Comparison of ENCODE assay signal across 9 mouse cellular contexts in genomic region chr7:59080109-59080508, GRCm38 (mm10).
A peak's percentile ranks its signal among the peaks of the same experiment; 100 is the strongest.
DNase-seq lines count a peak whose midpoint lies in the region; ATAC-seq and TF ChIP-seq lines count a peak whose summit lies in the region.
"Had no signal": no experiment of that assay in that cellular context is flagged by ENCODE, and none has a peak within 500 bp of the region (broad histone marks: within the 10 kb centered on the region; RNA-seq: fewer than 3 reads in every experiment).

No protein-coding gene starts in this region.

- WGBS in liver, postnatal 0 days (ENCODE audit: insufficient replicate concordance): 56% methylated on average over 7 of the region's 7 CpGs
- WGBS in liver, embryonic 11.5 days: 63% methylated on average over 7 of the region's 7 CpGs
- WGBS in forebrain, postnatal 0 days: 39% methylated on average over 7 of the region's 7 CpGs
- WGBS in midbrain, embryonic 12.5 days: 67% methylated on average over 7 of the region's 7 CpGs

- no peak overlapping the region for H3K4me3 ChIP-seq in liver, postnatal 0 days (ENCODE audit: low read depth, low read length)
- no peak overlapping the region for H3K4me3 ChIP-seq in liver, embryonic 11.5 days (ENCODE audit: low read depth, low read length)
- H3K4me3 ChIP-seq in forebrain, postnatal 0 days (ENCODE audit: low read depth, low read length): no peak overlapping the region
- H3K4me3 ChIP-seq in midbrain, embryonic 12.5 days: no peak overlapping the region
- H3K4me3 ChIP-seq: limb, embryonic 13.5 days had no signal

- H3K27me3 ChIP-seq in liver, postnatal 0 days (ENCODE audit: insufficient read depth, low read length): no peaks in the 10 kb centered on the region
- no peaks in the 10 kb centered on the region for H3K27me3 ChIP-seq in liver, embryonic 11.5 days (replicated peaks; ENCODE audit: control insufficient read depth, insufficient read depth, low read length)
- no peaks in the 10 kb centered on the region for H3K27me3 ChIP-seq in forebrain, postnatal 0 days (ENCODE audit: insufficient read depth, low read length)
- no peaks in the 10 kb centered on the region for H3K27me3 ChIP-seq in midbrain, embryonic 12.5 days
- H3K27me3 ChIP-seq: limb, embryonic 13.5 days had no signal

- no peaks in the 10 kb centered on the region for H3K9me3 ChIP-seq in liver, postnatal 0 days (ENCODE audit: low read length)
- H3K9me3 ChIP-seq in liver, embryonic 11.5 days (ENCODE audit: control insufficient read depth, low read length): no peaks in the 10 kb centered on the region
- no peaks in the 10 kb centered on the region for H3K9me3 ChIP-seq in forebrain, postnatal 0 days (ENCODE audit: low read length)
- no peaks in the 10 kb centered on the region for H3K9me3 ChIP-seq in midbrain, embryonic 12.5 days
- H3K9me3 ChIP-seq: limb, embryonic 13.5 days had no signal

- no peak overlapping the region for H3K4me2 ChIP-seq in liver, postnatal 0 days (ENCODE audit: low read depth, low read length)
- H3K4me2 ChIP-seq in liver, embryonic 11.5 days: no peak overlapping the region
- H3K4me2 ChIP-seq in forebrain, postnatal 0 days (ENCODE audit: low read depth): no peak overlapping the region
- H3K4me2 ChIP-seq in midbrain, embryonic 12.5 days (replicated peaks): no peak overlapping the region
- H3K4me2 ChIP-seq: limb, embryonic 13.5 days had no signal

- no peak overlapping the region for H3K27ac ChIP-seq in liver, postnatal 0 days (ENCODE audit: low read depth)
- H3K27ac ChIP-seq in liver, embryonic 11.5 days (ENCODE audit: low read depth, low read length): no peak overlapping the region
- no peak overlapping the region for H3K27ac ChIP-seq in forebrain, postnatal 0 days (ENCODE audit: low read depth, low read length)
- H3K27ac ChIP-seq in midbrain, embryonic 12.5 days (replicated peaks): no peak overlapping the region
- H3K27ac ChIP-seq: limb, embryonic 13.5 days had no signal

- ATAC-seq in liver, postnatal 0 days: no peak
- no peak for ATAC-seq in liver, embryonic 11.5 days (replicated peaks; ENCODE audit: low FRiP score)
- ATAC-seq in forebrain, postnatal 0 days: peak; percentile 87
- ATAC-seq in midbrain, embryonic 12.5 days (ENCODE audit: low FRiP score, low read depth): 0 out of 2 replicates have a peak, but pooled peaks have one; percentile 27
- no peak for ATAC-seq in inflammation-experienced regulatory T-cells, adult 6 months

- no peak for TF ChIP-seq EP300 in liver, postnatal 0 days (IDR thresholded peaks at IDR 0.05; ENCODE audit: low read depth)

- H3K36me3 ChIP-seq in liver, postnatal 0 days (replicated peaks; ENCODE audit: insufficient read depth, low read length): no peaks in the 10 kb centered on the region
- no peaks in the 10 kb centered on the region for H3K36me3 ChIP-seq in liver, embryonic 11.5 days (ENCODE audit: control insufficient read depth, insufficient read depth, low read length)
- H3K36me3 ChIP-seq in forebrain, postnatal 0 days (ENCODE audit: insufficient read depth): no peaks in the 10 kb centered on the region
- no peaks in the 10 kb centered on the region for H3K36me3 ChIP-seq in midbrain, embryonic 12.5 days
- H3K36me3 ChIP-seq: limb, embryonic 13.5 days had no signal

- H3K4me1 ChIP-seq in liver, postnatal 0 days (ENCODE audit: insufficient read depth): no peaks in the 10 kb centered on the region
- H3K4me1 ChIP-seq in liver, embryonic 11.5 days (replicated peaks; ENCODE audit: control insufficient read depth, insufficient read depth, low read length): no peaks in the 10 kb centered on the region
- H3K4me1 ChIP-seq in forebrain, postnatal 0 days (ENCODE audit: insufficient read depth): no peaks in the 10 kb centered on the region
- no peaks in the 10 kb centered on the region for H3K4me1 ChIP-seq in midbrain, embryonic 12.5 days
- H3K4me1 ChIP-seq: limb, embryonic 13.5 days had no signal

- peak; percentile 49 for TF ChIP-seq CTCF in liver, postnatal 0 days (IDR thresholded peaks at IDR 0.05; ENCODE audit: low read depth)
- TF ChIP-seq CTCF in forebrain, postnatal 0 days (IDR thresholded peaks at IDR 0.05; ENCODE audit: low read depth): peak; percentile 84

- intact Hi-C loops in heart, postnatal 36 days (cut with DNase I): loop anchor here (10.0 kb wide), 1 partner anchor 495 kb away; no protein-coding TSS in a partner anchor

- peak; percentile 9 for DNase-seq in adrenal gland, postnatal 14 days
- no peak for DNase-seq in adrenal gland, postnatal 4 days (ENCODE audit: low spot score in 2 of 2)
- DNase-seq in liver, postnatal 0 days: no peak
- DNase-seq in liver, embryonic 11.5 days (ENCODE audit: low spot score): no peak
- peak; percentile 81 for DNase-seq in forebrain, postnatal 0 days
- DNase-seq in heart, postnatal 36 days: no peak

- no peak overlapping the region for H3K9ac ChIP-seq in liver, postnatal 0 days (replicated peaks)
- no peak overlapping the region for H3K9ac ChIP-seq in liver, embryonic 11.5 days (ENCODE audit: low read depth, low read length)
- H3K9ac ChIP-seq in forebrain, postnatal 0 days: no peak overlapping the region
- no peak overlapping the region for H3K9ac ChIP-seq in midbrain, embryonic 12.5 days (replicated peaks)
- H3K9ac ChIP-seq: limb, embryonic 13.5 days had no signal

Comparison
In these comparisons a context has a peak if more than half of its experiments do, and no peak if none do; other contexts are left out.
1. DNase-seq: peak in adrenal gland, postnatal 14 days (single experiment) and forebrain, postnatal 0 days (single experiment); none in adrenal gland, postnatal 4 days (0 of 2), liver, postnatal 0 days (single experiment), liver, embryonic 11.5 days (single experiment) and heart, postnatal 36 days (0 of 2).
2. ATAC-seq: peak in forebrain, postnatal 0 days (single experiment) and midbrain, embryonic 12.5 days (single experiment); none in liver, postnatal 0 days (single experiment), liver, embryonic 11.5 days (single experiment) and inflammation-experienced regulatory T-cells, adult 6 months (single experiment).